Mouse (Mus musculus) lung, embryonic 16.5 days (tissue): Measurements from ENCODE around the gene Ndc80. TPM values are rescaled to one million over a fixed set of nuclear protein-coding genes. Genes with fewer than 3 reads are reported as not detected.
A peak's percentile ranks its signal among the peaks of the same experiment; 100 is the strongest.

Source experiments
- ATAC-seq: fragments of 200-750 bp; cut with Nextera tagmentation; 2 replicates; pipeline ENCODE4 v1.8.0; 2017; ENCODE audit warnings: low read depth, mild to moderate bottlenecking, moderate library complexity
- H3K27ac ChIP-seq: fragments of 300-500 bp; sonication (generic); 2 replicates; pipeline ENCODE4 v1.5.1; 2014; ENCODE audit warnings: mild to moderate bottlenecking, control low read depth, low read length
- H3K27me3 ChIP-seq: fragments of 300-500 bp; sonication (generic); 2 replicates; pipeline ENCODE4 v1.6.1; 2014; ENCODE audit warnings: low read depth, low read length, mixed read lengths; ENCODE audit not compliant: control insufficient read depth, insufficient read depth
- H3K36me3 ChIP-seq: fragments of 300-500 bp; sonication (generic); 2 replicates; pipeline ENCODE4 v1.6.1; 2014; ENCODE audit warnings: low read length; ENCODE audit not compliant: control insufficient read depth, insufficient read depth
- H3K4me1 ChIP-seq: fragments of 300-500 bp; sonication (generic); replicated peaks from 2 replicates; pipeline ENCODE4 v1.6.1; 2014; ENCODE audit warnings: low read length, mixed read lengths; ENCODE audit not compliant: control insufficient read depth, insufficient read depth
- H3K4me2 ChIP-seq: fragments of 300-500 bp; sonication (generic); 2 replicates; pipeline ENCODE4 v1.6.1; 2014; ENCODE audit warnings: low read depth, low read length, control low read depth
- H3K4me3 ChIP-seq: fragments of 300-500 bp; sonication (generic); 2 replicates; pipeline ENCODE4 v1.5.1; 2014; ENCODE audit warnings: mild to moderate bottlenecking, low read length, control low read depth
- H3K9ac ChIP-seq: fragments of 300-500 bp; sonication (generic); 2 replicates; pipeline ENCODE4 v1.6.1; 2014; ENCODE audit warnings: low read length, control low read depth
- H3K9me3 ChIP-seq: fragments of 300-500 bp; sonication (generic); 2 replicates; pipeline ENCODE4 v1.6.1; 2016; ENCODE audit warnings: low read length; ENCODE audit not compliant: control insufficient read depth
- WGBS: fragments of 180-500 bp; shearing (Covaris S2); extraction: QIAGEN DNeasy Blood & Tissue Kit; methylation state at CpG from one replicate; pipeline ENCODE4 v1.1.7; 2014; 5-methylcytosine and 5-hydroxymethylcytosine counted together
- polyA plus RNA-seq: library from polyadenylated mRNA; unstranded; fragments of >200 nt; fragmentation: Nextera tagmentation; extraction: Ambion mirVana; gene quantifications from 2 replicates; pipeline ENCODE4 v1.2.1, GENCODE M21; 2015

The Ndc80 gene
- polyA plus RNA-seq, 1 experiment from 2014 or later: 59.5 TPM

DNA sequence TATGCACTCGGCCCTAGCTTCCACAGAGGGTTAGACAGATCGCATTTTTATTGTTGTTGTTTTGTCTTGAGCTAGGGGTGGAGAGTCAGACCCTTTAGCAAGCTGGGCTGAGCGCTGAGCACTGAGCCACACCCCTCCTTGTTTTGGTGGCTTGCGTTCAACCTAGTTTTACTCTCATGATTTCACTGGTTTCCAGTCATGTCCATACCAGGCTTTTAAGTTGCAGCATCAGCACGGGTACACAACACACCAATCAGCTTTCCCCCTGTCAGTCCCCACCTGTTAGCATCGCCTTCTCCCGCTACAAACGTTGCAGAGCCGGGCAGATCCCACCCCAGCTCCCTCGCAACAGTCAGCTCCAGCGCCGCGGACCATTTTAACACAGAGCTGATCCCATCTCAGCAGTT lies 352 bp downstream of the Ndc80 start:
- peaks cover 6% of the 10 kb centered on the region; the same call in 1 of the 2 replicates for H3K36me3 ChIP-seq
- peak; percentile 32 for ATAC-seq
- H3K9ac ChIP-seq: peak overlapping the region; percentile 72
- H3K4me3 ChIP-seq: peak overlapping the region; percentile 87
- no peaks in the 10 kb centered on the region for H3K9me3 ChIP-seq
- WGBS: under 1% methylated on average over 13 of the region's 13 CpGs
- no peaks in the 10 kb centered on the region for H3K27me3 ChIP-seq
- H3K4me2 ChIP-seq: peak overlapping the region; percentile 65
- peaks cover 12% of the 10 kb centered on the region for H3K4me1 ChIP-seq
- H3K27ac ChIP-seq: peak overlapping the region; percentile 94

DNA sequence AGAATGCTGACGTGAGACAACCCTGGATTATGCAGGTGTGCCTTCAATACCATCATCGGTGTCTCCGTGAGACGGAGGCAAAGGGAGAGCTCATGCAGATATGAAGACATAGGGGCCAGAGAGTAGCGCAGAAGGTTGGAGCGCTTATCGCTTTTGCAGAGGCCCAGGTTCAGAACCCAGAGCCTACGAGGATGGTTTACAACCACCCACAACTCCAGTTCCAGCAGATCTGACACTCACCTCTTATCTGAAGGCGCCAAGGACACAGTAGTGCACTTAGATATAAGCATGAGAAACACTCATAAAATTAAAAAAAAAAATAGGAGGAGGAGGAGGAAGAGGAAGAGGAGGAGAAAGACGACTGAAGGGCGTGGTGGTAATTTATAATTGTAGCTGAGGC lies 16.4 kb downstream of the Ndc80 start:
- H3K27me3 ChIP-seq: no peaks in the 10 kb centered on the region
- H3K9ac ChIP-seq: no peak overlapping the region
- 94% methylated on average over 11 of the region's 11 CpGs for WGBS
- no peak overlapping the region for H3K27ac ChIP-seq
- no peaks in the 10 kb centered on the region for H3K4me1 ChIP-seq
- no peaks in the 10 kb centered on the region for H3K9me3 ChIP-seq
- H3K4me2 ChIP-seq: no peak overlapping the region
- H3K36me3 ChIP-seq: peaks cover 38% of the 10 kb centered on the region
- ATAC-seq: no peak
- no peak overlapping the region for H3K4me3 ChIP-seq

DNA sequence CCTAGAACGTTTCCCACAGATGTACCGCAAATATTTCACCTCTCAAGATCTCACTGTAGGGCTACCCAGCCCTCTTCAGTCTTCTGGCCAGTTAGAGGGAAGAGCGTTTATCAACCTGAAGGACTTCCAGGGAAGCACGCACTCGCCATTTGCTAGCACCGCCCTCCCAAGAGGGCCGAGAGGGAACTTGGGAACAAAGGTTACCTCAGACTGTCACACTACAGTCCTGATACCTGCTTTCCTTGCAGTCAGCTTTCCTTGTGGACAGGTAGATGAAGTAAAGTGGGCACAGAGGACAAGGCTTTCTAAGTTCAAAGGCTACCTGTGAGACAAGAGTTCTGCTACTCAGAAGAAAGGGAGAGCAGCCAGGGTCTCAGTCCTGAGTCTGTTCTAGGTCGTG lies 19.8 kb downstream of the Ndc80 start:
- no peak overlapping the region for H3K27ac ChIP-seq
- no peaks in the 10 kb centered on the region for H3K9me3 ChIP-seq
- H3K4me1 ChIP-seq: no peaks in the 10 kb centered on the region
- 85% methylated on average over 8 of the region's 8 CpGs for WGBS
- H3K9ac ChIP-seq: no peak overlapping the region
- no peaks in the 10 kb centered on the region for H3K27me3 ChIP-seq
- H3K4me3 ChIP-seq: no peak overlapping the region
- no peak for ATAC-seq
- peaks cover 44% of the 10 kb centered on the region for H3K36me3 ChIP-seq
- H3K4me2 ChIP-seq: no peak overlapping the region

DNA sequence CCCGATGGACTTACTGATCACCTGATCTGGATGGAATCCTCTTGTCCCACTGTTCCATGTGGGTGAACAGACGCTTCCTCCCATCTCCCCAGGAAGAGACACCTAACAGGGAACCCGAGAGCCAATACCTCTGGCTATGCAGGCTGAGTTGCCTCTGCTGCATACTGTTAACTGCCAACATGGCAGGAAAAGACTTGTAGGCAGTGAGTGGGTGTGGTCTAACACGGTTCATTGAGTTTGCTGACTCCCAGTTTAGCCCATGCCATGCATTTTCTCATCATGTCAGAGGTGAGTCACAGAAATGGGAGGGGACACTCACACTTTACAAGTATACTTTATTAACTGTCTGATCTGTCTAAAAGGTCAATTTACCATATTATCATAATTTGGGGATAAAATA lies 30.9 kb downstream of the Ndc80 start:
- no peak overlapping the region for H3K4me3 ChIP-seq
- H3K9ac ChIP-seq: no peak overlapping the region
- no peak overlapping the region for H3K4me2 ChIP-seq
- no peaks in the 10 kb centered on the region for H3K27me3 ChIP-seq
- no peaks in the 10 kb centered on the region for H3K4me1 ChIP-seq
- 87% methylated on average over 4 of the region's 4 CpGs for WGBS
- no peak for ATAC-seq
- peaks cover 37% of the 10 kb centered on the region for H3K36me3 ChIP-seq
- H3K27ac ChIP-seq: no peak overlapping the region
- no peaks in the 10 kb centered on the region for H3K9me3 ChIP-seq

DNA sequence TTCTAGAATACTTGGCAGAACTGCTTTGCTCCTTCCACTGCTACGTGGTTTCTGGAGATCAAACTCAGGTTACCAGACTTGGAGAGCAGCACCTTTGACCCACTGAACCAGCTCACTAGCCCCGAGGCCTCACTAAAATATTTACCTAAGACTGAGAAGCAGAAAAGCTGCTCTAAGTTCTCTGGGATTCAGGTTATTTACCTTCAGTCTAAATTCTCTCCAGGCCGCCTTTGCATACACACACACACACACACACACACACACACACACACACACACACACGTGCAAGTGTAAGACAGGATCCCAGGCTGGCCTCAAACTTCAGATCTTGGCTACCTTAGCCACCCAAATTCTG lies 35.3 kb downstream of the Ndc80 start:
- peak; percentile 40; the same call in 1 of the 2 replicates for ATAC-seq
- peak overlapping the region; percentile 86 for H3K27ac ChIP-seq

DNA sequence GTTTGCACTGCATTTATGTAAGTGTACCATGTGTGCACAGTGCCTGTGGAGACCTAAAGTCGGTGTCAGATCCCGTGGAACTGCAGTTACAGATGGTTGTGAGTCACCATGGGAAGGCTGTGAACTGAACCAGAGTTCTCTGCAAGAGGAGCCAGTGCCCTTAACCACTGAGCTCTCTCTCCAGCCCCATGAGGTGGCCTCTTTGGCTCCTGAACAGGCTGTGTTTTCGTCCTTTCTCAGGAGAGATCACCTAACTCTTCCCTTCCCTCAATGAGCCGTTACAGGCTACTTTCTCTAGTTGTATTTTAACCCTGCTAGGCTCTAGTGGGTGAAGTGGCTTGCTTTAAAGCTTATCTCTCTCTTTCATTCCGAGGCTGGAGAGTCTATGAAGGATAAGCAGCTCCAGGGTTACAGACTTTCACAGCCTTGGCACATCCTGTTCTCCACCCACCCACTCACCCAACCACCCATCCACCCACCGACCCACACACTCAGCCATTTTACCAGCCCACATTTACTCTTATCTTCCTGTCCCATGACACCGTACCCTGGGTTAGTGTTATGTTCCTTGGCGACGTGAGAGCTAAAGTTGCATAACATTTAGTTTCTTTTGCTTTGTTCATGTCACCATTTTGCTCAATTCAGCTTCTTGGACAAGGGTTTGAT lies 35.9 kb downstream of the Ndc80 start:
- H3K4me3 ChIP-seq: no peak overlapping the region
- no peak overlapping the region for H3K4me2 ChIP-seq
- no peaks in the 10 kb centered on the region for H3K9me3 ChIP-seq
- H3K4me1 ChIP-seq: no peaks in the 10 kb centered on the region
- H3K36me3 ChIP-seq: peaks cover 4% of the 10 kb centered on the region; the same call in 1 of the 2 replicates
- peak; percentile 76 for ATAC-seq
- 45% methylated on average over 9 of the region's 9 CpGs for WGBS
- peak overlapping the region; percentile 86 for H3K27ac ChIP-seq
- no peaks in the 10 kb centered on the region for H3K27me3 ChIP-seq
- no peak overlapping the region for H3K9ac ChIP-seq

More for the DNA sequence above, 35.3 kb downstream of the Ndc80 start:
- peaks cover 5% of the 10 kb centered on the region; the same call in 1 of the 2 replicates for H3K36me3 ChIP-seq
- H3K4me1 ChIP-seq: no peaks in the 10 kb centered on the region
- H3K9me3 ChIP-seq: no peaks in the 10 kb centered on the region
- H3K27me3 ChIP-seq: no peaks in the 10 kb centered on the region
- no peak overlapping the region for H3K9ac ChIP-seq
- 28% methylated on average over 4 of the region's 4 CpGs for WGBS
- no peak overlapping the region for H3K4me3 ChIP-seq
- no peak overlapping the region for H3K4me2 ChIP-seq

DNA sequence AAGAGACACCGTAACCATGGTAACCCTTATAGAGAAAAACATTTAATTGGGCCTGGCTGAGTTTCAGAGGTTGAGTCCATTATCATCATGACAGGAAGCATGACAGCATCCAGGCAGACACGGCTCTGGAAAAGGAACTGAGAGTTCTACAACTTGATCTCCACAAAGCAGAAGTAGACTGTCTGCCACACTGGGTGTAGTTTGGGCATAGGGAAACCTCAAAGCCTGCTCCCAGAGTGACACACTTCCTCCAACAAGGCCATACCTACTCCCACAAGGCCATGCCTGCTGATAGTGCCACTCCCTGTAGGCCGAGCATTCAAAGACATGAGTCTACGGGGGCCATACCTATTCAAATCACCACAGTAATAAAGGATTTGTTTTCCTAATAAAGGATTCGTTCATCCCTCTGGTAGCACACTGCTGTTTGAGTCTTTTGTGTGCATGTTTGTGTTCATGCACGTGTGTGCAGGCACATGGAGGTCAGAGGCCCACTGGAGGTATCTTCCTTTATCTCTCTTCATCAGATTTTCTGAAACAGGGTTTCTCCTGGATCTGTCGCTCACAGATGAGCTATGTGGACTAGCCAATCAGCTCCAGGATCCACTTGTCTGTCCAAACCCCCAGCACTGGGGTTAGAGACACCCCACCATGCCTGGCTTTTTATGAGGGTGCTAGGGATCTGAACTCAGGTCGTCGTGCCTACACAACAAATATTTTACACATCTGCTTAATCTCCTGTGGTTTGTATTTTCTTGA lies 36.8 kb downstream of the Ndc80 start:
- 78% methylated on average over 9 of the region's 9 CpGs for WGBS
- ATAC-seq: no peak
- peak overlapping the region; percentile 86; the same call in 1 of the 2 replicates for H3K27ac ChIP-seq
- H3K4me2 ChIP-seq: no peak overlapping the region
- H3K9ac ChIP-seq: no peak overlapping the region
- H3K9me3 ChIP-seq: no peaks in the 10 kb centered on the region
- no peaks in the 10 kb centered on the region for H3K27me3 ChIP-seq
- no peak overlapping the region for H3K4me3 ChIP-seq
- H3K4me1 ChIP-seq: no peaks in the 10 kb centered on the region
- no peaks in the 10 kb centered on the region for H3K36me3 ChIP-seq

DNA sequence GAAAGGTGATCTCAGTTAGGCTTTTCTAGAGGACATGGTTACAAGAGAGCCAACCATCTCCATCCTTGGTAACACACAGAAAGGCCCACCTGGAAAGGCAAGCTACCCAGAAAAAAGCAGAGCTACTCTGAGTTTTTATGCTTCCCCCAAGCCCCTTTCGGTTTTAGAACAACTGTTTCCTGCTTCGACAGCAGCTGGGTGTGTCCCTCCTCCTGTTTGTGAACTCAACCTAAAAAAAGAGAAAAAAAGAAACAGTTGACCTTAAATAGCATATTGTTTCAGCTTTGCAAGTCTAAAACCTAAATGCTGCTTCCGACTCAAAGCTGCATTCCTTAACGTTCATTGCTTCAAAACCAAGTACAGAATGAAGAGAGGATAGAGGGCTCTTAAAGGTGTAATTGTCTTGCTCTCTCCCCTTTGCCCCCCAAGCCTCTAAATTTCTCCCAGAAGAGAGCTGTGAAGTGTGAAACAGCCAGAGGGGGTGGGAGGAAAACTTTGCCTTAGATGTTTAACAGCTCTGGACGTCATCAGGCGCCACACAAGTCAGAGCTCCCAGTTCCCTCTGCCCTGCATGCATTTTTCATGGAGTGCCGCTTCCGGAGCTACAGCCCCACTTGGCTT lies 40.3 kb downstream of the Ndc80 start:
- Histone ChIP-seq H3K9me3 (no peaks in the 10 kb centered on the region), H3K27me3 (no peaks in the 10 kb centered on the region), H3K4me2 (peak overlapping the region; percentile 36), H3K4me3 (peak overlapping the region; percentile 5; the same call in 1 of the 2 replicates), H3K4me1 (no peaks in the 10 kb centered on the region), H3K9ac (0 out of 2 replicates have a peak overlapping the region, but pooled peaks have one; percentile 5), H3K27ac (peak overlapping the region; percentile 58), H3K36me3 (no peaks in the 10 kb centered on the region)
- ATAC-seq: peak; percentile 34; the same call in 1 of the 2 replicates
- 19% methylated on average over 8 of the region's 8 CpGs for WGBS

DNA sequence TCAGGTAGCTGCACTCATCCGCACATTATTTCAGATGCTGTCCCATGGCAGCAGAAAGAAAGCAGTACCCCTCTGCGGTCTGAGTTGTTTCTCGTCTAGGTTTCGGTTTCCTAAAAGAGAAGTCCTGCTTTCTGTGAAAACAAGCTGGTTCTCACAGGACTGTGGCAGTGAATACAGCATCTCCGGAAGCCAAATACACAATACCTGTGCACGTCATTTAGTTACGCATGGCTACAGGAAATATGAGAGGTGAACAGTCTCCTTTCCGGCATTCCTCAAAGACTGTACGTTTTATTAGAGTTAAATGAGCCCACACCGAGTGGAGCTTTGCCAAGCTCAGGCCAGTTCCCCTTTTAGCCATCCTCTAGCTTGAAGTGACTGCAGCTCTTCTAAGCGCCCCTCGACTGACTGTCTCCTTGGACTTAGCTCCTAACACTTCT lies 40.8 kb downstream of the Ndc80 start:
- Histone ChIP-seq H3K4me3 (peak overlapping the region; percentile 5; the same call in 1 of the 2 replicates), H3K27me3 (no peaks in the 10 kb centered on the region), H3K9me3 (no peaks in the 10 kb centered on the region), H3K36me3 (no peaks in the 10 kb centered on the region), H3K4me1 (no peaks in the 10 kb centered on the region), H3K27ac (peak overlapping the region; percentile 58), H3K4me2 (peak overlapping the region; percentile 36), H3K9ac (peak overlapping the region; percentile 5)
- ATAC-seq: no peak
- WGBS: 44% methylated on average over 12 of the region's 12 CpGs
